Mouse (Mus musculus) layer of hippocampus, postnatal 10 days (tissue): ENCODE results near the gene Phgr1. TPM values are rescaled to one million over a fixed set of nuclear protein-coding genes. Genes with fewer than 3 reads are reported as not detected.
A peak's percentile ranks its signal among the peaks of the same experiment; 100 is the strongest.

Experiments used
- DNase-seq, 2 experiments: peaks; one replicate each; pipeline ENCODE4 v3.0.0; 2021; ENCODE audit warnings: low spot score in 2 of 2
- total RNA-seq, 2 experiments: library from RNA; stranded (reverse); gene quantifications; 2 replicates each; pipeline ENCODE4 v1.2.3; 2021

The Phgr1 gene
- total RNA-seq, 2 experiments from 2014 or later: not detected

DNA sequence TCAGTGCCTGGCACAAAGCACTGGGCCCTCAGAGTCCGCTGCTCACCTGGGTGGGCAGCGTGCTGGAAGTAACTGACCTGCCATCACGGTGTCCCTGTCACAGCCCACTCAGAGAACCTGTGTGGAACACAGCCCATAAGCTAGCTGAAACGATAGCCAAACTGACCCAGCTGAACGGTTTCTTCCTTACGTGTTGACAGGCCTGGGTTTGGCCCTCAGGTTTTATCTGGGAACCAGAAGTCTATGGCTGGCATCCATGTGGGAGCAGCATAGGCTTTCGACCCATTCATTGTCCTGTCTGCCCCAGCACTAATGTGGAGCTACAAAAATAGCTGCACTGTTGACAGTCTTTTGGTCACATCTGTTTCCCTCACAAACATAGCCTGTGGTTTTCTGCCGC is 22.1 kb upstream of the Phgr1 start:
- DNase-seq: no peak

DNA sequence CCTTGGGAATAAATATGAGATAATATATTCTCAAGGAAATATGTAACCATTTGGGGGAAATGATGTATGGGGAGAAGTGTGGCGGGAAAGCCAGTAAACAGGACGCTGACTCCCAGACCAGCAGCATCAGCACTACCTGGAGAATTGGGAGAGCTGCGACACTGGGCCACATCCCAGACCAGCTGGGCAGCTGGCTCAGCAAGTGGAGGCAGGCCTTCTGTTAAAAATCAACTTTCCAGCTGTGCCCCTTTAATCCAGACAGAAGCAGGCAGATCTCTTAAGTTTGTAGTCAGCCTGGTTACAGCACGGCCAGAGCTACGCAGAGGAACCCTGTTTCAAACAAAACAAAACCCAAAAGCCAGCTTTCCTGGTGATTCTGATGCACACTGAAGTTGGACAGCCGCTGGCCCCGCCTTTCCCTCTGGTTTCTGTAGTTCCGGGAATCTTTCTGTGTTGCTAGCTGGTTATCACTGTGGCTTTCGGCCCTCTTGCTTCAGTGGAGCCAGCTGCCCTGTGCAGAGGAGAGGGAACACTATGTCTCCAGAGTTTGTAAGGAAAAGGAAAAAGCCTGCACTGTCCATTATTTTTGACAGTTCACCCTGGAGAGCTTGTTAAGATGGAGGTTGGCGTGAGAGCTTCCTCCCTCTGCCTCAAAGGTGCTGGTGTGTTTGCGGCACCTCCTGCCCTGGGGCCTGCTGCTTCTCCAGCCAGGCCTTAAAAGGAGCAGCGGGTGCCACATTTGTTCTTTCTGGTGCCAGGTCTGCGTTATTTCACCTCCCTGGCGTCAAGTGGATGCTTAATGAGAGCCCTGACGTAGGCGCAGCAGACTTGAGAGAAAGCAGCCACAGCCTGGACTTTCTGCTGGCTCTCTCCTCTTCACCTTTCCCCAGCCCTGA is 20.4 kb upstream of the Phgr1 start:
- no peak for DNase-seq

DNA sequence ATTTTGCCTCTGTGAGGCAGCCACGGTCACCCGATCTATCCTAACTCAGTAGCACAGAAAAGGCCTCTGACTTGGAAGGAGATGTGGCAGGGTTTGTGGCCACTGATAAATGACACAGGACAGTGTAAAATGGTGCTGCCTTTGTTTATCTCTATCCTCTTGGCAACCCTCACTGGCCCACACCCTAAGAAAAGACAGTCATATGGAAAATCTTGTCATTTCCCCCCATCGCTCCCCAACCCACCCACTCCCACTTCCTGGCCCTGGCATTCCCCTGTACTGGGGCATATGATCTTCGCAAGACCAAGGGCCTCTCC is 19.8 kb upstream of the Phgr1 start:
- no peak for DNase-seq

DNA sequence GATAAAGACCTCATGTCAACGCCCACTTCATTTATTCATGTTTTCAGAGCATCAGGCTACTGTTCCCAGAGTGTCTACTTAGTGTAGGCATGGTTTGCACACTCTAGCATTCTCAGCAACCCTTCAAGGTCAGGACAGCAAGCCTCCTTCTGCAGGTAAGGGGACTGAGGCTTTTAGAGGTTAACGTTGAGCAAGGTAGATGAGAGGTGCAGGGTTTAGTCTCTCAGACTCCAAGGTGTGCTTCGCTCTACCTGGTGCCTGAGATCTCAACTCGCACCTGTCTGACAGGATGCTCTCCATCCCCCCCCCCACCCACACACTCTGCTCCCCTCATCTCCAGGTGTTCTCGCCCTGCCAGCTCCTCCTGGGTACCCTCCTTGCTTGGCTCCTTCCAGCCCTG is 18.4 kb upstream of the Phgr1 start:
- no peak for DNase-seq

DNA sequence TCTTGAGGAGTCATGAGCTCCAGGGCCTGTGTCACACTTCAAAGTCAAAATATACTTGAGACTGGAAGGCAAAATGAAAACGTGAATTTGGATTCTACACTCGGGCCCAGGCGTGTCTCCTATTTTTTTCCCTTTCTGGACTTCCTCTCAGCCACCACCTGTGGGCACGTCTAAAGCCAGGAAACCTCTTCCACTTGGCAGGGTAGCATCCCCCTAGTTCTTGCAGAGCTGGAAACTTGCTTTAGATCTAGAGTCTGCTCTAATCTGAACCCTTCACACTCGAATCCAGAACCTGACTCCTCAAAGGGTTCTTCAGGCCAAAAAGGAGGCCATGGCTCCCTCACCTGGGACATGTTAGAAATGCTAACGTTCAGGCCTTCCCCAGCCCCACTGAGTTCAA is 17.2 kb upstream of the Phgr1 start:
- no peak for DNase-seq

DNA sequence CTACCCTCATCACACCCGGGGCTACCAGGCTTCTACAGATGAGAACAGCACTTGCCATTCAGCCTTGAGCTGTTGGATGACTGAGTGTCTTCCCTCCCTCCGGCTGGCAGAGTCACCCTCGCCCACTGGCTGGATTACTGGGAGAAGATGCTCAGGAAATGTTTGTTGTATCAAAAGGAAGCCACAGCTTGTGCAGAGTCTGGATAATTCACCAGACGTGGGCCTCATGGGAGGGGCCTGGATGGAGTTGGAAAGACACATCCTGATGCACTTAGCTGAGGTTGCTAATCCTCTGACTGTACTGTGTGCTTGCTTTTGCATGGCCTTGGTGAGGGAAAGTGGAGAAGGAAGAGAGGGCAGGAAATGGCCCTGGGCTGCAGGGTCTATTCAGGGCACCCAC is 16.5 kb upstream of the Phgr1 start:
- peak in 1 of 2 experiments; percentile 32 for DNase-seq

DNA sequence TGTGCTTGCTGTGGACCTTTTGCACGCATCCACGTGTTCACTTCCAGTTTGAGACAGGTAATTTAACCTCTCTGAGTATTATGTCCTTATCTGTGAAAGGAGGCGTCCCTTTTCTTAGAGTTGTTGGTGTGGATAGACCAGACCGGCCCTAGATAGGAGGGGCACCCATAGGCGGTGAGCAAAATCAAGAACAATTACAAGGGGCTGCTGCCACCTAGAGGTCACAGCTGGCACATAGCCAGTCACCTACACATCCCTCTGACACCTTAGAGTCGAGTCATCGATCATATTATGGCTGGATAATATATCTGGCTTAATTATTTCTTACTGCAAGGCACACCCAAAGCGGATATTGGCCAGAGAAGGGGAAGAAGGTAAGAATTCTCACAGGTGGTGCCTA is 12.7 kb upstream of the Phgr1 start:
- no peak for DNase-seq

DNA sequence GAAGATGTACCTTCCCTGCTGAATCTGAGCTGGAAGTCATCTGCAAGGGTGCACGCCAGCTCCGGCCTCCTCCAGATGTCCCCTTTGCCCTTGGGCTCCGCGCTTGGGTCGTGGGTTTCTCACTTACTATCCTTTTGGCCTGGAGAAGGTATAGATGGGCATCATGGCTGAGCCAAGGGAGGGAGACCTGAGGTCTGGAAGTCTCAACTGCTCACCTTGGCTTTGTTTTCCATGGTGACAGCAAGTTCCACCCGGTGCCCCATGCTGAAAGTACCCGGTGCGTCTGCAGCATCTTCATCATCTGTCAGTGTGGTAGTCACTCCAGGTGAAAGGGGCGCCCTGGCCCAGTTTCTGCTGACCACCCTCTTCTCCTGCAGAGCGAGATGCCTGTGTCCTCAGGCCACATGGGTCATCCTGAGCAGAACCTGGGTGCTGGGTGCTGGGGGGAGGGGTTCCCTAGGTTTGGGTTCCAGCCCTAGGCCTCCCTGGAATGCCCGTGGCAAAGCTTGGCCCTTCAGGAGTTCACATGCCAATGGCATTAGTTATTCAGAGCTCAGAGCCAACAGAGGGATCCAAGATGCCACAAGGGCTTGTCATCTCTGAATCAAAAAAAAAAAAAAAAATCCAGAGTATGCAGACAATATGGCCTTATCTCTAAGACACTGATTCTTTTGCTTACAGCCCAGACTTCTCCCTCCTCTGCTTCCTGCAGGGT is 12.1 kb upstream of the Phgr1 start:
- DNase-seq: no peak

DNA sequence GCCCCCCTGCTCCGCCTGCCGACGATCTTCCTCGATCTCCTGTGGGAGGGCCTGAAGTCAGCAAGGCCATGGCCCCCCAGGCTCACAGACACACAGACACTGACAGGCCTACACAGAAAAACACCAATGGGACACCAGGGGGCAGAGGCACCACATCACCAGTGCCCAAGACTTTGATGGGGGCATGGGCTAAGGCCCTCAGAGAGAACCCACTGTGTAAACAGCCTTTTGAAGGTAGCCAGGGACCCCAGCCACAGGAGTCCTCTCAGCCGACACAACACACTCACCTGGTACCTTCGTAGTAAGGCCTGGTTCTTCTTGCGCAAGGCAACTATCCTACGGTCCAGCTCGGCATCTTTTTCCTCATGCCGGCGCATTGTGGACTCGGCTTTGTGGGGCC is 11.2 kb upstream of the Phgr1 start:
- no peak for DNase-seq

DNA sequence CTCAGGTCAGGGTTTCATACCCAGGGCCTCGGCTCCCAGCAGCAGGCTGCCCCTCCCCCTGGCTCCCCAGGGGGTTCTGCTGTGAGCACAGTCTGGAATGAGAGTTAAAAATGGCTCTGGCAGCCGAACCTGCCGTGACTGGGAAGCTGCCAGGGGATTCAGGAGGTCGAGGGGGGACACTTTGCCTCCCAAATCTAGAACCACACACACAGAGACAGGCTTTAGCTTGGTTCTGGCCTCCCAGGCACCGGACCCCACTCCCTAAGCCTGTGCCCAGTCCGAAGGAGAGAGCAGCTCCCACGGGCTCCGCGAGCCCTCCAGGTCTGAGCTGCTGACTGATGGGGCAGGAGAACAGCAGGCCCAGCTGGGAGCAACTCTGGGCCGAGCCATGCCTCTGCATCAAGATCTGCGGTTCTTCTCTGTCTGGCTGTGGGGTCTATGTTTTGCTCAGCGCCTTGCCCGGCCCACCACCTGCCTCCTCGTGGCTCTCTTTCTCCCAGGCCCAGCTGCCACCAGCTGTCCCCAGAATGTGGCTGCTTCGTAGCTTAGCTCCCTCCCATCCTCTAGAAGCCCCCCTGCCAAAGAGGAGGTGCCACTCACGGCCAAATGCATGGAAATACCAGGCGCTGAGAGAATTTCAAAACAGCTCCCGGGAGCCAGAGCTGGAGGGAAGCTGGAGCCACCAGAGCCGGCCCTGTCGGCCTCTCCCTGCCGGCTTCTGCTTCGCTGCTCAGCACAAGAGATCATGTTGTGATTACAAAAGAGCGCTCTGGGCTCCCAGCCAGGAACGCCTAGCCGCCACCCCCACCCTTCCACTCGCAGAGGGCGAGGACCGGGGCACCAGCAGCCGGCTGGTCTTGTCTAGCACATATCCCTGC is 10.4 kb upstream of the Phgr1 start, which contains the start of gene Ccdc9b:
TSS of gene Ccdc9b (minus strand) at position 756 of the 878 bp plus-strand sequence.
- DNase-seq: peak; percentile 88 to 89

DNA sequence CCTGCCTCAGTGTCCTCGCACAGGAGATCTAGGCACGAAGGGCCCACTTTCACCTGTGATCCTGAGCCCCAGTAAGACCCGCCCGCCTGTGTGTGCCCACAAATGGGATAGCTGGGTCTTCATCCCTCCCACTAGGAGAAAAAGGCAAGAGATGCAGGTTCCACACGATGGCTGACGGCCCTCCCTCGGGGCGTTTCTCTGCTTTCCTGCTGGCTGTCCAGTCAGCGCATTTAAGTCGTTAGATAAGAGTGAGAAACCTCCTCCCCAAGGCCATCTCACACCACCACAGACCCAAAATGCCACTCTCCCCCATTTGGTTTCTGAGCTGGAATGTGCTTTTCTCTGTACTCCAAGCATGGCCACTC is 9.8 kb upstream of the Phgr1 start:
- DNase-seq: no peak

DNA sequence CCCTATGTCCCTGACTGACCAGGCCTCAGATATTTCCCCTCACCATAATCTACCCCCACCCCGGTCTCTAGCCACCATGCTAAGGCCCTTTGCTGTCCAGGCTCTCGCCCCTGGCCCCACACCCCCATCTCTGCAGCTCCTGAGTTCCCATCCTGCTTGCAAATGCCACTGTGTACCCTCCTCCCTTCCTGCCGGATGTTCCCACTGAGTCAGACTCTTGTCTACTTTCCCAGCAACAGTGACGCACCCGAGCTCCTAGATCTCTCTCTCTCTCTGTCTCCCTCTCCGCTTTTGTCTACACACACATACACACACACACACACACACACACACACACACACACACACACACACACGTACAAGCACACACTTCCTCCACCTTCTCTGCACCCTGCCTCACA is 9.1 kb upstream of the Phgr1 start:
- DNase-seq: peak; percentile 41 to 49

DNA sequence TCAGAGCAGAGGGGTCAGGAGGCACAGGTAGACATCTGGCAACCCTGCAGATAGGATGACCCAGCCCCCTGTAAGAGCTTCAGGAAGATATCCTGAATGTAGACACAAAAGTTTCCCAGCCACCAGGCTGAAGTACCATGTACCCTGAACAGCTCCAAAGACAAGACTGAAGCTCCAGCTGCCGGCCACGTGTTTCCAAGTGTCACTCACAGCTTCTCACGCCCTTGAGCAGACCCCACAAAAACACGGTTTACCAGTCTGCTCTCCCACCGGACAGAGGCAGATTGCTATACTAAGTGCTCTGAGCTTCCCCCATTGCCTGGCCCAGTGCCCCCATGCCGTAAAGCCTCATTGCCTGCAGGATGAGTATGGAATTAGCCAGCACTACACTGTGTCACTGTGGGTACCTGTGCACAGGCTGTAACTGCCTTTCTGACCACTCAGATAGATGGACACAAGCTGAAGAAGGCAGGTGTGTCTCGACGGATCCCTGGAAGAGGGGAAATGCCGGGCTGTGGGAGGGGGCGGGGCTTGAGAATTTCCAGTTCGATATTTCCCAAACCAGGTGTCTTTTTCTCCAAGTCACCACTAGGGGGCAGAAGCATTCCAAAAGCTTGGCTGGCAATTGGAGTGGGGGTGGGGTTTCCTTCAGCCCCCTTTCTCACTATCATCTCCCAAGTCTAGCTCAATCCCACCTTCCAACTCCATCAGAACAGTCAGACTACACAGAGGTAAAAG is 8.3 kb upstream of the Phgr1 start:
- peak; percentile 60 to 71 for DNase-seq

DNA sequence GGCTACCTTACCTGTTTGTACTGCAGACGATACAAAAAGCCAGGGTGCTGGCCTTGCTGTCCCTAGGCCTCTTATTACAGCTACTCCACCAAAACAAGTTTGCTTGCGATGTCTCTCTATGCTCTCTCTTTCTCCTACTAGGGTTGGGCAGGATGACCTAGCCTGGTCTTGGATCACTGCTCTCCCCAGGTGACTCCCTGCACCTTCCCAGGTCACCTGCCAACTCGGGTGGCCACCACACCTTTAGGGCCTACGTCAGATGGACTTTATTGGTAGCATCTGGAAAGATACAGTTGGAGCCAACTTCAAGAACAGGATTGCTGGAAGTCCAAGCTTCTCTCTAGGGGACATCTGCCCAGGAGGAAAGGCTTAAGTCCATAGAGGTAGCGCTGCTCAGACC is 7.7 kb upstream of the Phgr1 start:
- no peak for DNase-seq

DNA sequence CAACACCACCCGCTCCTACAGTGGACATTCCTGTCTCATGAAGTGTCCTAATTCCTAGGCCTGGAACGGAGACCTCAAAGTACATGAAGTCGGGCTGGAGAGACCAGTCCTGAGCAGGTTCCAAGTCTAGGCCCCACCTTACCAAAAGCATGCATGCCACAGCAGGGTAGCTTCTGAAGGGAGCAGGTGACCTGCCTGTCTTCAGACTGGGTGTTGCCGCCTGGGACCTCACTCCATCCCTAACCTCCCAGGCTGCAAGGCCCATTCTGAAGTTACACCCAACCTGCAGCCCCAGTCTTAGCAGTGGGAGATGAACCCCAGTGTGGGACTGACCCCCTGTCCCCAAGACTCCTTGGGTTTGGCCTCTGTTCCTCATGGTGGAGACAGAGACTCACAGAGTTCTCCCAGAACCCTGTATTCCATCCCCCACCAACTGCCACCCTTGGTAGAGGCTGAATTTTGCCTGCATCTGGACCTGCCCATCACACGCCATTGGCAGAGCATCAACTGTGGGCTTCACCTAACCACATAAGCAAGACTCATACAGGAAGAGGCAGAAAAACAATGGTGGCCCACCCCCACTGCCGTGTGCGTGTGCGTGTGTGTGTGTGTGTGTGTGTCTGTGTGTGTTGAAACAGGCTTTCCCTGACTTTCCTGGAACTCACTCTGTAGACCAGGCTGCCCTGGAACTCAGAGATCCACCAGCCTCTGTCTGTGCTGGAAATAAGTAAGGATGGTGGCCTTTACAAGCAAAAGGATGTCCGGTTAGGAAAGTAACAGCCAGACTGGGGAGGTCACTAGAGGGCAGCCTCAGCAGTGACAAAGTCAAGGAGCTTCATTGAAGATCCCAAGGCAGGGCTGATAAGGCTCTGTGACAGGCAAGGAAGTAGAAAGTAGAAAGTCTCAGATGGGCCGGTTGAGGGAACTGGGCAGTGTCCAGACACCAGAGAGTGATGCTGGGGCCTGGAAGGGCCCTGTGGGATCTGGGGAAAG is 6.2 kb upstream of the Phgr1 start:
- no peak for DNase-seq

DNA sequence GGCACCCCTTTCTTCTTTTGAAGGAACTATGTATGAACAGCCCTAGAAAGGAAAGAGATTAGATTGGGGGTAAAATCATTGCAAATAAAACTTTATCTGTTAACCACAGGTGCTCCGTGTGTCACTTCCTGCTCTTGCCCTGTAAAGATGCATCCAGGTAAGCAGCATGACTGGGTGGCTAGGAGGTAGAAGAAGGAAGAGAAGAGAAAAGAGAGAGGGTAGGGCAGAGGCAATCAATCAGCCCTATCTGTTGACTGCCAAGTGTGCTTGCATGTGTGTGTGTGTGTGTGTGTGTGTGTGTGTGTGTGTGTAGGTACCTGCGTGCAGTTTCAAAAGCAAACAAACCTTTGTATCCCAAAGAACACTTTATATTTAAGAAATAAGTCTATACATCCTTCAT is 2.0 kb downstream of the Phgr1 start:
- DNase-seq: no peak

DNA sequence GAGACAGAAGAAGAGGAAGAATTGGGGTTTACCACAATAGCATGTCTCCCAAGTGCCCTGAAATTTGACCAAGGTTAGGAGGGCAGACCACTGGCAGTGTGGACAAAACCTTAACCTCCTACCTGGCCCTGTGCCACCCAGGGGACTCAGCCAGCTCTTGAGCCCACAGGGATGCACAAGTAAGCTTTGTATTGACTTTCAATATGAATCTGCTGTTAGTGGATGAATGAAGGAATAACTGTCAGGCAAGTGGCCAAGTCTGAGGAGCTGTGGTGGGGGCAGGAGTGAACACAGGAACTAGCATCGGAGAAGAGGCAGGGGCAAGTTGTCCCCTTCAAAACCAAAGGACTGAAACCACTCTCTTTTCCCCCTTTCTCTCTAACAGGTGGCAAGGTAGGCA is 2.8 kb downstream of the Phgr1 start:
- peak in 1 of 2 experiments; percentile 39 for DNase-seq

DNA sequence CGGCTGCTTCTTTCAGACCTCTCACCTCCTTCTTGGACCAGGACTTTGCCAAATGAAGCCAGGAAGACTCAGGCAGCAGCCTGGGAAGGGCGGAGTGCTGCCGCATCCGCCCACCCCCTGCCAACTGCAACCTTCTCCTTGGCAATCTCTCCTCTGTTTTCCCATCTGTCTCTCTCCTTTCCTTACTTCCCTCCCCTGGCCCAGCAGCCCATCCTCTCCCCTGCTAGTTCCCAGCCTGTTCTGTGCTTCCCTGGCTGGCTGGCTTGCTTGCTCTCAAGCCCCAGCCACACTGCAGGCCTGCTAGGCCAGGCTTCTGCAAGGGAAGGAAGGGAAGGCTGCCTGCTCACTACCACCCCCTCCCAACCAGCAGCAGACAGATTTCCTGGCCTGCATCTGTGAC is 3.3 kb downstream of the Phgr1 start:
- DNase-seq: peak in 1 of 2 experiments; percentile 50

DNA sequence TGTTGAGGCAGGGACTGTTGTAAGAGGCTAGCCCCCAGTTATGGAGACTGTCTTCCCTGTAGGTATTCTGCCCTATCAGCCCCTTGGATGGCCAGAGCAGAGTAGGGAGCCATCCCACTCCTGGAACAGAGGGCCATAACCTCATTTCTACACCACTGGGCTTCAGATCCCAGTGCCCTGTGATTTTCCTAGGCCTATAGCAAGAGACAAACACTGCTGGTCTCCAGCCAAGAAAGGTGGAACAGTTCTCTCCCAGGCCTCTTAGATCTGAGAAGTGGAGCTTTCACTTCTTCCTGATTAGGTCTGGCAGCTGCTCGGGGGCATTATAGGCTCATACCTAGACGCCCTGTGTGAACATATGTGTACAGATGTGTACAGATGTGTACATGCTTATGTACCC is 3.7 kb downstream of the Phgr1 start:
- DNase-seq: no peak

DNA sequence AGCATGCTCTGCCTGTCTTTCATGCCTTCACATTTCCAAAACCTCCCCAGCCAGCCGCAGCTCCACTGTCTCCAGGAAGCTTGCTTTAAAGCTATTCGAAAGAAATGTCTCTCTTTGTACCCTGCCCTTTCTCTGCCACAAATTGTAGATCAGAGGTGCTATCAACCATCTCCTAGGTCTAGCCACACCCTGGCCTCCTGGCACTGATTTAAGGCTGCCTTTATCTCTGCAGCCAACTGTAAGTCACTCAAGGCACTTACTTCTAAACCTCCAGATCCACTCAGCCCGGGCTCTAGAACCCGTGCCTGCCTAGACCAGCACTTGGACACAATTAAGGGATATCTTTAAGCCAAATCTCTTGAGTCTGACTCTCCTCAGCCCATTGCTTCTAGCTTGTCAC is 5.8 kb downstream of the Phgr1 start:
- no peak for DNase-seq
